Mouse (Mus musculus) kidney, postnatal 4 days (tissue): ENCODE measurements around the gene Pcbp2.

ENCODE experiments used
- DNase-seq, 2 experiments: peaks; one replicate each; pipeline ENCODE4 v3.0.0; 2021; ENCODE audit warnings: mixed read lengths in 2 of 2

Pcbp2 gene

GRCm38 (mm10) chr15:102468675-102469370, 1.5 kb upstream of the Pcbp2 start:
- DNase-seq = no peak

- DNase-seq = peak; percentile 91 to 95
Measured at GRCm38 (mm10) chr15:102470605-102471294, 411 bp downstream of the Pcbp2 start.

- no peak for DNase-seq
Measured at GRCm38 (mm10) chr15:102471295-102471645, 931 bp downstream of the Pcbp2 start.

GRCm38 (mm10) chr15:102471727-102472126, 1.4 kb downstream of the Pcbp2 start:
- DNase-seq = no peak

GRCm38 (mm10) chr15:102473246-102473645, 2.9 kb downstream of the Pcbp2 start:
- no peak for DNase-seq

- no peak for DNase-seq
Measured at GRCm38 (mm10) chr15:102474520-102474919, 4.2 kb downstream of the Pcbp2 start.

- DNase-seq = no peak
Measured at GRCm38 (mm10) chr15:102483136-102483535, 12.8 kb downstream of the Pcbp2 start.

- no peak for DNase-seq
Measured at GRCm38 (mm10) chr15:102485853-102486252, 15.5 kb downstream of the Pcbp2 start.

- DNase-seq = no peak
Measured at GRCm38 (mm10) chr15:102487664-102488063, 17.3 kb downstream of the Pcbp2 start.

- DNase-seq = no peak
Measured at GRCm38 (mm10) chr15:102498322-102498721, 28.0 kb downstream of the Pcbp2 start.

GRCm38 (mm10) chr15:102499370-102499769, 29.0 kb downstream of the Pcbp2 start:
- no peak for DNase-seq

- no peak for DNase-seq
Measured at GRCm38 (mm10) chr15:102499851-102500250, 29.5 kb downstream of the Pcbp2 start.

GRCm38 (mm10) chr15:102500479-102500878, 30.1 kb downstream of the Pcbp2 start:
- no peak for DNase-seq

GRCm38 (mm10) chr15:102501084-102501814, 30.9 kb downstream of the Pcbp2 start:
- DNase-seq = no peak

- DNase-seq = no peak
Measured at GRCm38 (mm10) chr15:102502254-102502840, 32.0 kb downstream of the Pcbp2 start.

GRCm38 (mm10) chr15:102503447-102503846, 33.1 kb downstream of the Pcbp2 start, which contains the start of gene Gm10337:
Gm10337 (plus strand) TSS chr15:102503722.
- DNase-seq = no peak

- no peak for DNase-seq
Measured at GRCm38 (mm10) chr15:102503924-102504782, 33.8 kb downstream of the Pcbp2 start.

- peak in 1 of 2 experiments; percentile 28 for DNase-seq
Measured at GRCm38 (mm10) chr15:102505073-102505769, 34.9 kb downstream of the Pcbp2 start.

GRCm38 (mm10) chr15:102505770-102506463, 35.6 kb downstream of the Pcbp2 start:
- no peak for DNase-seq

GRCm38 (mm10) chr15:102506464-102506830, 36.1 kb downstream of the Pcbp2 start:
- DNase-seq = no peak

- DNase-seq = no peak
Measured at GRCm38 (mm10) chr15:102506864-102507263, 36.5 kb downstream of the Pcbp2 start.
